In the genomic region with DNA sequence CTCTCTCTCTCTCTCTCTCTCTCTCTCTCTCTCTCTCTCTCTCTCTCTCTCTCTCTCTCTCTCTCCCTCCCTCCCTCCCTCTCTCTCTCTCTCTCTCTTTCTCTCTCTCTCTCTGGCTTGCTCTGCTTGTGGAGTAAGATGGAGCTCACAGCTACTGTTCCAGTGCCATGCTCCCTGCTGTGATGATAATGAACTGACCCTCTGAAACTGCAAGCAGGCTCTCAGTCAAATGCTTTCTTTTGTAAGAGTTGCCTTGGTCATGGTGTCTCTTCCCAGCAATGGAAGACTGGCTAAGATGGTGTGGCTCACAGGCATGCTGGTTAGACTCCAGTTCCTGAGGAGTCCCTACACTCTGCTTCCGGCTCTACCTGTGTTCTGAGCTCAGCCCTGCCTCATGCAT, we compare ENCODE assay signal across 1 mouse cellular context. TPM values are rescaled to one million over a fixed set of nuclear protein-coding genes. Genes with fewer than 3 reads are reported as not detected.
"Had no signal": no experiment of that assay in that cellular context is flagged by ENCODE, and none has a peak within 500 bp of the region (broad histone marks: within the 10 kb centered on the region; RNA-seq: fewer than 3 reads in every experiment).

No protein-coding gene starts in this region.

RNA-seq across cellular contexts. Expression of gene Ccn2, which starts 21.3 kb away (rescaled TPM):
- total RNA-seq: neutrophil, adult 5-6 weeks had no signal
